Mouse (Mus musculus): ENCODE measurements around the gene Hnrnpk. TPM values are rescaled to one million over a fixed set of nuclear protein-coding genes. Genes with fewer than 3 reads are reported as not detected.
"Not testable (repeated sequence)": the region's sequence is repeated elsewhere in the genome, so short reads cannot be mapped to it uniquely, and the experiment has no call there.

Hnrnpk gene
- 1,649 and 1,694 TPM in 2 replicates for polyA plus RNA-seq (2015; fragmentation: Nextera tagmentation; extraction: Ambion mirVana)

DNA sequence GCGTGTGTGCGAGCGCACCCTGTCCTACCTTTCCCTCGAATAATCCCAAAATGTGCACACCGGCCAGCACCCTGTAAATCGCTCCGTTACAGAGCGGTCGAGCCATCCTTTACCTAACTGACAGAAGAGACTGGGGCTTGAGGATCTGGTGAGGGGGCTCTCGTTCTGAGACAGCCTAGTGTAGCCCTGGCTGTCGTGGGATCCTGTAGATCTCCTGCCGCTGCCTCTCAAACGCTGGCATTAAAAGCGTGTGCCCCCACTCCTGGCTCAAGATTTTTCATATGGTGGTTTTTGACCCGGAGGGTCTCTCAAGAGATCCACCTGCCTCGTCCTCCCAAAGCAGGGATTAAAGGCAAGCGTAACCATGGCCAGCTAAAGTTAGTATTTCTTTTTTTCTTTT lies at the start of gene Hnrnpk:
Hnrnpk (minus strand) TSS at position 101 of the 400 bp plus-strand sequence.
- not testable (repeated sequence) for ATAC-seq (ENCODE audit: low FRiP score); H3K36me3 ChIP-seq; H3K4me1 ChIP-seq (replicated peaks); H3K9me3 ChIP-seq; H3K27me3 ChIP-seq
- Histone ChIP-seq H3K9ac (peak within 1 kb of the TSS; percentile 99), H3K27ac (peak within 1 kb of the TSS; percentile 100), H3K4me2 (peak within 1 kb of the TSS; percentile 55), H3K4me3 (peak within 1 kb of the TSS; percentile 98)
- WGBS, result 7% methylated on average over 17 of the region's 17 CpGs

DNA sequence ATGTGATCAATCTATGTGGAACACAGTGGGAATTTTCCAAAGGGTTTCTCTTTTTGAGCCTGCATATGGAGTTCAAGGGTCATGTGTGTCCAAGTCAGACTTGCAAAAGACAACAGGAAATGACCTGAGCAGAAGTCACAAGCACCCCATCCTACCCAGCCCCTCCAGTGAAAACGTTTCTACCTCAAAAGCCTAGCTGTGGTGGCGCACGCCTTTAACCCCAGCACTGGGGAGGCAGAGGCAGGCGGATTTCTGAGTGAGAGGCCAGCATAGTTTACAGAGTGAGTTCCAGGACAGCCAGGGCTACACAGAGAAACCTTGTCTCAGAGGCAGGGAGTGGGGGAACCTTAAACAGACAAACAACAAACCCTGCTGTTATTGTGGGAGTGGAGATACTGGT lies 49.1 kb upstream of the Hnrnpk start:
- H3K4me3 ChIP-seq, result no peak overlapping the region

DNA sequence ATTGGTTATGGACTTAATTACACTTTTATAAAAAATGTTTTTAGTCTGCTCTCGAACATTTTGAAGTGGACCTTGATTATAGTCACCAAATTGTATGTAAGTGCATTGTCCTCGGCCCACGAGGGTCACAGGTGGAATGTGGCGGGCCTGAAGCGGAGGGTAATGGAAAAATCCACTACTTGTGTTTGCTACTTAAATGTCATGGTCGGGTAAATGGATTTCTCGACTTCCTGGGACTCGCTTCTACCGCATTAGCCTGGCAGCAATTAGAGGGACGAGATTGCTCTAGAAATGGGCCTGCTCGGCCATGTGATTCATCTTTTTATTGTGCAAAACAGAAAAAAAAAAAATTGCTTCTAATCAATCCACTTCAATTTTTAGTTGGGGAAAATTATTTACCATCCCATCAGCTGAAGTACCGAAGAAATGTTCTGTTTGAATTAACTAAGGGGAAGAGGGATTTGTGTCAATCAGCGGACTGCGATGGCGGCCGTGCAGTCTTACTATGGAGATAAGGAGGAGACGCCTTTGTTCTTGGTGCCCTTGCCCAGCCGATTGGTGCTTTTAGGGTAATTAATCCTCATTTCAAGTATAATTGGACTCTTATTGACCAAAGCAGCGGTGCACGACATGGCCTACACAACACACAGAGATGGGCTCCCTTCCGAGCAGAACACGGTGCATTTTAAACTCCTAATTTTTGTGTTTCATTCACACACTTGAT lies 47.5 kb upstream of the Hnrnpk start:
- WGBS, result 47% methylated on average over 22 of the region's 22 CpGs
- Histone ChIP-seq H3K4me1 (replicated peaks) (peaks cover 4% of the 10 kb centered on the region), H3K9me3 (no peaks in the 10 kb centered on the region), H3K36me3 (no peaks in the 10 kb centered on the region), H3K27ac (no peak overlapping the region), H3K4me2 (no peak overlapping the region), H3K27me3 (peaks cover 29% of the 10 kb centered on the region), H3K4me3 (no peak overlapping the region), H3K9ac (no peak overlapping the region)
- no peak for ATAC-seq (ENCODE audit: low FRiP score)

More for the DNA sequence above, 49.1 kb upstream of the Hnrnpk start:
- no peak overlapping the region for H3K27ac ChIP-seq
- no peak overlapping the region for H3K9ac ChIP-seq
- 70% methylated on average over 4 of the region's 4 CpGs for WGBS
- no peaks in the 10 kb centered on the region for H3K9me3 ChIP-seq
- H3K4me1 ChIP-seq (replicated peaks), result peaks cover 7% of the 10 kb centered on the region
- no peak overlapping the region for H3K4me2 ChIP-seq
- no peak for ATAC-seq (ENCODE audit: low FRiP score)
- H3K27me3 ChIP-seq, result peaks cover 29% of the 10 kb centered on the region
- H3K36me3 ChIP-seq, result no peaks in the 10 kb centered on the region

DNA sequence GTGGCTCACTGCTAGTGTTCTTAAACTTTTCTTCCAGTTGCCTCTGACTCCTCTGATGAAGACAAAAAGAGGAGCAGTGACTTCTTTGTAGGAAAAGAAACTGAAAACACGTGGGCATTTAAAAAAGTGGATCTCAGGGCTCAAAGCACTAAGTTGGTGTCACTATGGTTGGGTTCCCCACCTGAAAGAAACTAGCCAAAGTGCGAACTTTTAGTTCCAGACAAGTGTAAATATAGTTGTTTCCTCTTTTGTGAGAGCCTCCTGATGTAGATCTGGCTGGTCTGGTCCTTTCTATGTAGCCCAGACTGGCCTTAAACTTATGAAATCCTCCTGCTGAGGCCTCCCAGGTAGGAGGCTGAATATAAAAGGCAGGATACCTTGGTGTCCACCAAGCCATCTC lies 43.4 kb upstream of the Hnrnpk start:
- no peak overlapping the region for H3K27ac ChIP-seq
- 76% methylated on average over 2 of the region's 2 CpGs for WGBS
- H3K4me3 ChIP-seq, result no peak overlapping the region
- ATAC-seq (ENCODE audit: low FRiP score), result no peak
- H3K9ac ChIP-seq, result no peak overlapping the region
- H3K36me3 ChIP-seq, result no peaks in the 10 kb centered on the region
- H3K27me3 ChIP-seq, result peaks cover 2% of the 10 kb centered on the region; the same call in 1 of the 2 replicates
- no peaks in the 10 kb centered on the region for H3K9me3 ChIP-seq
- no peaks in the 10 kb centered on the region; the same call in 1 of the 2 replicates for H3K4me1 ChIP-seq (replicated peaks)
- H3K4me2 ChIP-seq, result no peak overlapping the region

DNA sequence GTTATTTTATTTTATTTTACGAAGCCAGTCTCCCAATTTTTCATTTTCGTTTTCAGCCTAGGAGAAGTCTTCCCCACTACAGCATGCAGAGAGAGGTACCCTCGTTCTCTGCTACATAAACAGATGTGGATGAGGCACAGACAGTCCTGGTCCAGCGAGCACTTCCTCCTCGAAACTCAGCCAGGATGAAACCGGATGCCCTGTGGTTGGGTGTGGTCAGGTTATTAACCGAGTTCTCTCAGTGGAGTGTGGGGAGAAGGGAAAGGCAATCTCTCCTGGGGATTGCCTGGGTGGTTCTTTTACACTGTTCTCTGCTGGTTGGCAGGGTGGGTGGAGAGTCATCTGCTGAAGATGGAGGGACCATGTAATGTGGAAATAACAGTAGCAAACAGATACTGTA lies 40.6 kb upstream of the Hnrnpk start:
- 72% methylated on average over 7 of the region's 7 CpGs for WGBS
- no peaks in the 10 kb centered on the region for H3K36me3 ChIP-seq
- H3K9ac ChIP-seq, result no peak overlapping the region
- no peaks in the 10 kb centered on the region for H3K9me3 ChIP-seq
- H3K4me3 ChIP-seq, result no peak overlapping the region
- H3K27ac ChIP-seq, result no peak overlapping the region
- H3K4me2 ChIP-seq, result no peak overlapping the region
- H3K27me3 ChIP-seq, result no peaks in the 10 kb centered on the region
- no peak for ATAC-seq (ENCODE audit: low FRiP score)
- 0 out of 2 replicates have a peak, but pooled peaks cover 3% of the 10 kb centered on the region for H3K4me1 ChIP-seq (replicated peaks)

DNA sequence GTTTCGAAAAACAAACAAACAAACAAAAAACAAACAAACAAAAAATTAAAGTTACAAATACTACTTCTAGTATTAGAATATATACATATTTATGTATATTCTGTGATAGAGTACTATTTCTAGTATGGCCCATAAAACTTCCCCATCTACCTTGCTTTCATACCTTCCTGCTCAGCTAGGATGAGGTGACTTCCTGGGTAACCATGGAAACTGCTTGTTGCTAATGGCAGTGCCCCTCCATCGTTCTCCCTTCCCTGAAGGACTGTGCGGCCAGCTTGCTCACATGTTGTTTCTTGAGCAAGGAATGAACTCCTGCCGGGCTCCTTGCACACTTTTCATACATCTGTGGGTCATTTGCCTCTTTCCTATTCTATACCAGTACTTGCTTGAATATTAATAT lies 40.2 kb upstream of the Hnrnpk start:
- Histone ChIP-seq H3K9me3 (no peaks in the 10 kb centered on the region), H3K4me3 (no peak overlapping the region), H3K27ac (no peak overlapping the region), H3K9ac (no peak overlapping the region), H3K4me2 (no peak overlapping the region), H3K4me1 (replicated peaks) (0 out of 2 replicates have a peak, but pooled peaks cover 3% of the 10 kb centered on the region), H3K27me3 (no peaks in the 10 kb centered on the region), H3K36me3 (no peaks in the 10 kb centered on the region)
- no peak for ATAC-seq (ENCODE audit: low FRiP score)
- 56% methylated on average over 4 of the region's 4 CpGs for WGBS

DNA sequence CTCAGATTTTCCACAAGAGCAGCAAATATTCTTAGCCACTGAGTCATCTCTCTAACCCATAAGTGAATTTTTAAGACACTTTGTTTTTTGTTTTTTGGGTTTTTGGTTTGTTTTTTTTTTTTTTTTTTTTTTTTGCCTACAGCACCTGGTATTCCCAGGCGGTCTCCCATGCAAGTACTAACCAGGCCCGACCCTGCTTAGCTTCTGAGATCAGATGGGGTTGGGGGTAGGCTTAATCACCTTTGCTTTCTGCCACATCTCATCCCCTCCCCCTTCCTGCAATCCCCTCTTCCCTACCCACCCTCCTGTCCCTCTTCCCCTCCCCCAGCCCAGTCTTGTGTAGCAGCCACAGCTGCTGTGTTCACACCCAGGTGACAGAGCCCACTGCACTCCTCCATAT lies 36.6 kb upstream of the Hnrnpk start:
- ATAC-seq (ENCODE audit: low FRiP score), result no peak
- Histone ChIP-seq H3K27me3 (no peaks in the 10 kb centered on the region), H3K4me2 (no peak overlapping the region), H3K4me3 (no peak overlapping the region), H3K9ac (no peak overlapping the region), H3K27ac (no peak overlapping the region), H3K4me1 (replicated peaks) (0 out of 2 replicates have a peak, but pooled peaks cover 3% of the 10 kb centered on the region), H3K36me3 (no peaks in the 10 kb centered on the region), H3K9me3 (no peaks in the 10 kb centered on the region)
- WGBS, result 46% methylated on average over 2 of the region's 2 CpGs

DNA sequence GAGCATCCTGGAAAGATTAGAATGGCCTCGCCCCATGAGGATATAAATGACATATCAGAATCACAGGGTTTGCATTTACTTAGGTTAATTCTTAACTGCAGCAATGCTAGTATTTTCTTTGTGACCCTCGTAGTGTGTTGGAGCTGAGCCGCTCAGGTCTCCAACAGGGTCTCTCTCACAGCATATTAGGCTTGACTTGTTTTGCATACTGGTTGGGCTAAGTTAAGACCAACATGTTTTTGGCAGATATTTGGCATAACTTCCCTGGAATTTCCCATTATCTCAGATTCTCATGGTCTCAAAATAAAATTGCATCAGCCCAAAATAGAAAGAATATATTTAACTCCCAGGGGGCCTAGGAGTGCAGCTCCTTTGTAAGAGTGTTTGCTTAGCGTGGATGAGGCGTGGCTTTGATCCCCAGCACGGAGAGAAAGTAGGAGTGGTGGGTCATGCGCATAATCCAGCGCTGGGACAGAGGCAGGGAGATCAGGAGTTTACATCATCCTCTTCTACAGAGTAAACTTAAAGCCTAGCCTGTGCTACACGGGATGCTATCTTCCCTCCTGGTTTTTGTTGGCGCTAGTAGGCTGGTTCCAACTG lies 20.0 kb upstream of the Hnrnpk start:
- ATAC-seq (ENCODE audit: low FRiP score), result no peak
- Histone ChIP-seq H3K27me3 (no peaks in the 10 kb centered on the region), H3K4me3 (no peak overlapping the region), H3K36me3 (no peaks in the 10 kb centered on the region), H3K27ac (no peak overlapping the region), H3K9me3 (no peaks in the 10 kb centered on the region), H3K4me2 (no peak overlapping the region), H3K4me1 (replicated peaks) (0 out of 2 replicates have a peak, but pooled peaks cover 7% of the 10 kb centered on the region), H3K9ac (no peak overlapping the region)
- WGBS, result 72% methylated on average over 10 of the region's 10 CpGs

DNA sequence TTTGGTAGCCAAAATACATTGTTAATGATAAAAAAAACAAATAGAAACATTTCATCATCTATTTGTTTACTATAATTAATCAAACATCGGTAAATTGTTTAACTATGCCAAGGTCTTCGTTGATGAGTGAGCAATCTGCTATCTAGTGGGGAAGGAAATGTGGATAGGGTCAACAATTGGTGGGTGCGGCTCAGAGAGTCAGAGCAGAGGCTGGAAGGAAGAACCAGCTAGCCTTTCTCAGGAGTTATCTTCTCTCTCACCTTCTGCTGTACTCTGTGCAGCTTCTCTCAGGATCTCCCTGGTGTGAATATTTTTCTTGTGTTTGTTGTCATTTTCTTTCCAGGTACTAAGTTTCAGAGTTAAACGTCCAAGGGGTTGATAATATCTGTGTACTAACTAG lies 19.1 kb upstream of the Hnrnpk start:
- H3K36me3 ChIP-seq, result no peaks in the 10 kb centered on the region
- ATAC-seq (ENCODE audit: low FRiP score), result no peak
- H3K9ac ChIP-seq, result no peak overlapping the region
- H3K9me3 ChIP-seq, result no peaks in the 10 kb centered on the region
- H3K27ac ChIP-seq, result no peak overlapping the region
- 91% methylated on average over 4 of the region's 4 CpGs for WGBS
- H3K4me2 ChIP-seq, result no peak overlapping the region
- no peaks in the 10 kb centered on the region for H3K27me3 ChIP-seq
- H3K4me1 ChIP-seq (replicated peaks), result 0 out of 2 replicates have a peak, but pooled peaks cover 7% of the 10 kb centered on the region
- no peak overlapping the region for H3K4me3 ChIP-seq

DNA sequence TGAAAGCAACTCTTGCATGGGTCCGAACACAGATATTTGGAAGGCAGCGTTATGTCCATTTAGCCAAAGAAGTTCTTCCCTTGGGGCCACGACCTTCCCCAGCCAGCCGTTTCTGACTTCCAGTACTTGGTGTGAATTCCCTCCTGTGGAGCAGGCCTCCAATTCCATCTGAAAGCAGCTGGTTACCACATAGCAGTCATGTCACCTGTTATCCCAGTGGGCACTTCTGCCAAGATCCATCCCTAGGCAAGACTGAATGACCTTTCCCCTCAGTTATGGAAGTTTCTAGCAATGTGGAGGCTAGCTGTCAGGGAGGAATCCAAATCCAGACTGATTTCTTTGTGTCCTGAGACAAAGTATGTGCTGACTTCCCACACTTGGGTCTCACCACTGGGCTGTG lies 17.9 kb upstream of the Hnrnpk start:
- Histone ChIP-seq H3K27me3 (no peaks in the 10 kb centered on the region), H3K36me3 (0 out of 2 replicates have a peak, but pooled peaks cover 3% of the 10 kb centered on the region), H3K4me3 (no peak overlapping the region), H3K4me2 (no peak overlapping the region), H3K9ac (no peak overlapping the region), H3K9me3 (no peaks in the 10 kb centered on the region), H3K27ac (no peak overlapping the region), H3K4me1 (replicated peaks) (no peaks in the 10 kb centered on the region)
- 80% methylated on average over 4 of the region's 4 CpGs for WGBS
- ATAC-seq (ENCODE audit: low FRiP score), result no peak

DNA sequence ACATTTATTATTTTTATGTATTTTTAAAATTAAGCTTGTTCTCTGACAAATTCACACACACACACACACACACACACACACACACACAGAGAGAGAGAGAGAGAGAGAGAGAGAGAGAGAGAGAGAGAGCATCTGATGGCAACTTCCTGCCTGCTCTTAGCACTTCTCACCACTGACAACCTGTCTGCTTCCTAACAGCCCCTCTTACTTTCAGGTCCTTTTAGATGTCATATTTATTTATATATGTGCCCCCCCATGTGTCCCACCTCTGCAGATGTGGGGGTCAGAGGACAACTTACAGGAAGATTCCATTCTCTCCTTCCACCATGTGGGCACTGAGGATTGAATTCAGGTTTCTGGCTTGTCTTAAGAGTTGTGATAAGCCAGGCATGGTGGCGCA lies 16.1 kb upstream of the Hnrnpk start:
- 0 out of 2 replicates have a peak, but pooled peaks cover 3% of the 10 kb centered on the region for H3K36me3 ChIP-seq
- H3K27me3 ChIP-seq, result no peaks in the 10 kb centered on the region
- no peak overlapping the region for H3K4me3 ChIP-seq
- no peaks in the 10 kb centered on the region for H3K9me3 ChIP-seq
- no peak overlapping the region for H3K4me2 ChIP-seq
- WGBS, result 92% methylated on average over 1 of the region's 1 CpGs
- no peak for ATAC-seq (ENCODE audit: low FRiP score)
- H3K9ac ChIP-seq, result no peak overlapping the region
- no peak overlapping the region for H3K27ac ChIP-seq
- H3K4me1 ChIP-seq (replicated peaks), result 0 out of 2 replicates have a peak, but pooled peaks cover 5% of the 10 kb centered on the region

DNA sequence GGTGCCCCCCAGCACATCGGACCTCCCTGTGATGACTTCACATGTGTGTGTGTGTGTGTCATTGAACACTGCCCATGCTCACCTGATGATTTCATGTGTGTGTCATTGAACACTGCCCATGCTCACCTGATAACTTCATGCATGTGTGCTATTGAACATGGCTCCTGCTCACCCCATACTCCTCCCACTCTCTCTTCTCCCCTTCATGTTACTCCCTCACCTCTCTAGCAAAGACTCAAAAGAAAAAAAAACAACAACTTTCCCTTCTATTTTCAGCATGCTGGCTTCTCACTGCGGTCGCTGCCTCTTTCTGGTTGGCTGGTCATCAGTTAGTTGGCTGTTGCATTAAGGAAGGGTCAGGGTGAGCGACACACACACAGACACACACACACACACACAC lies 15.5 kb upstream of the Hnrnpk start:
- Histone ChIP-seq H3K27me3 (no peaks in the 10 kb centered on the region), H3K36me3 (0 out of 2 replicates have a peak, but pooled peaks cover 6% of the 10 kb centered on the region), H3K4me2 (no peak overlapping the region), H3K4me3 (no peak overlapping the region), H3K4me1 (replicated peaks) (0 out of 2 replicates have a peak, but pooled peaks cover 5% of the 10 kb centered on the region), H3K9ac (no peak overlapping the region), H3K27ac (no peak overlapping the region), H3K9me3 (no peaks in the 10 kb centered on the region)
- ATAC-seq (ENCODE audit: low FRiP score), result no peak
- 79% methylated on average over 4 of the region's 4 CpGs for WGBS

Measured in hindbrain, embryonic 13.5 days (tissue).